Mouse (Mus musculus) bone marrow, adult 2 months (tissue): ENCODE measurements at regions not wholly inside any gene's neighbourhood (a gene's known extent, or its start where the extent isn't known, plus 50 kb on each side); places are given as distances from the start of the nearest gene placed in this dataset.

Experiments
- CTCF ChIP-seq: fragments of 200-500 bp; IDR thresholded peaks from 2 replicates; pipeline ENCODE4 v1.5.1; 2011; ENCODE audit warnings: low read length, control low read depth; ENCODE audit not compliant: control insufficient read depth, insufficient read depth
- POLR2A ChIP-seq: fragments of 200-500 bp; IDR thresholded peaks from 2 replicates; pipeline ENCODE4 v1.6.1; 2011; ENCODE audit warnings: low read depth, mild to moderate bottlenecking, control low read depth, low read length, borderline replicate concordance; ENCODE audit not compliant: control insufficient read depth

DNA sequence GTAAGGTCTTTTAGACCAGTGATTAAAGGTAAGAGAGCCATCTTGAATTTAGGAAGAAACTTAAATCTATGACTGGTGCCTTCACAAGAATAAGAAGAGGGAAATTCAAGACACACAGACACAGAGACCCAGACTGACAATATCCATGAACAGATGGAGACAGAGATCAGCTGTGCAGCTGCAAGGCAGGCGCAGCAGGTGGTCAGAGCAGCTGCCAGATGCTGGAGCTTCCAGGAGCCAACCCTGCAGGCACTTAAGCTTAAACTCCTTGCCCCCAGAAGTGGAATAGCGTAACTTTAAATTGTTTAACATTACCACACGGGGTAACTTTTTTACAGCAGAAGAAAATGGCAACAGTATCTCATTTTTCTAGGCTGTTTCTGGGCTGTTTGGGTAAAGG is 189.6 kb upstream of the Spaca1 start:
- TF ChIP-seq POLR2A (no peak), CTCF (no peak)
